Mouse (Mus musculus) midbrain, embryonic 13.5 days (tissue): ENCODE results near the gene Casc1. TPM values are rescaled to one million over a fixed set of nuclear protein-coding genes. Genes with fewer than 3 reads are reported as not detected.

ENCODE experiments used
- ATAC-seq: fragments of 200-750 bp; cut with Nextera tagmentation; 2 replicates; pipeline ENCODE4 v1.8.0; 2017; ENCODE audit warnings: mild to moderate bottlenecking, moderate TSS enrichment, moderate library complexity
- H3K27ac ChIP-seq: fragments of 300-500 bp; sonication (generic); 2 replicates; pipeline ENCODE4 v1.5.1; 2015; ENCODE audit warnings: inconsistent platforms, mild to moderate bottlenecking, moderate library complexity
- H3K27me3 ChIP-seq: fragments of 300-500 bp; sonication (generic); 2 replicates; pipeline ENCODE4 v1.6.1; 2015; ENCODE audit warnings: mild to moderate bottlenecking, inconsistent platforms
- H3K36me3 ChIP-seq: fragments of 300-500 bp; sonication (generic); 2 replicates; pipeline ENCODE4 v1.6.1; 2015; ENCODE audit warnings: mild to moderate bottlenecking, inconsistent platforms
- H3K4me1 ChIP-seq: fragments of 300-500 bp; sonication (generic); replicated peaks from 2 replicates; pipeline ENCODE4 v1.6.1; 2015; ENCODE audit warnings: inconsistent platforms
- H3K4me2 ChIP-seq: fragments of 300-500 bp; sonication (generic); replicated peaks from 2 replicates; pipeline ENCODE4 v1.6.1; 2015; ENCODE audit warnings: moderate library complexity, mild to moderate bottlenecking, inconsistent platforms
- H3K4me3 ChIP-seq: fragments of 300-500 bp; sonication (generic); replicated peaks from 2 replicates; pipeline ENCODE4 v1.5.1; 2015; ENCODE audit warnings: mild to moderate bottlenecking, inconsistent platforms
- H3K9ac ChIP-seq: fragments of 300-500 bp; sonication (generic); replicated peaks from 2 replicates; pipeline ENCODE4 v1.6.1; 2015; ENCODE audit warnings: mild to moderate bottlenecking, inconsistent platforms
- H3K9me3 ChIP-seq: fragments of 300-500 bp; sonication (generic); 2 replicates; pipeline ENCODE4 v1.6.1; 2016; ENCODE audit warnings: mild to moderate bottlenecking, inconsistent platforms
- WGBS: fragments of 180-500 bp; shearing (Covaris S2); methylation state at CpG from one replicate; pipeline ENCODE4 v1.1.7; 2015; 5-methylcytosine and 5-hydroxymethylcytosine counted together
- polyA plus RNA-seq: library from polyadenylated mRNA; unstranded; fragments of >200 nt; fragmentation: Nextera tagmentation; extraction: Ambion mirVana; gene quantifications from 2 replicates; pipeline ENCODE4 v1.2.1, GENCODE M21; 2015

Gene Casc1
- 0.58 and 1.2 TPM in 2 replicates for polyA plus RNA-seq

DNA sequence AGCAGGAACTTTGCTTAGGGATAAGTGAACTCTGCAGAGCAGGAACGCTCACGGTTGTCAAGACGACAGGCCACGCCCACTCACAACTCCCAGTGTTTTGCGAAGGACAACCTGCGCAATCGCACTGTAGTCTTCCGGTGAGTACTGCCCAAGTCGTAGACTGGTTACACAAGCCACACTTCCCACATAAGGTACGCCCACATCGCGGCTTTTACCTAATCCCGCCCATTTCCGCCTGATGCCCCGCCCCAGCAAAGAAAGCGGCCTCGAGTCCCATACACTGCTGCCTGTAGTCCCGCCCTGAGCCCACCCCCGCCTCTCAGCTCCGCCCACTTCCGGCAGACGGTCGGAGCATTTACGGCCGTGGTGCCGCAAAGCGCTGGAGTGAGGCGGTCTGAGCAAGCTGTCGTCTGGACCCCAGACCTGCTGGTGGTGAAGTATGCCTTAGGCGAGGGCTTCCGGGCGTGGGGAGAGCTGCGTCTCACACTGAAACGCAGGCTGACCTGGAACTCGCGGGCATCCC lies at the start of gene Casc1, which contains the start of gene Etfrf1:
Casc1 (minus strand) TSS at position 190 of the 523 bp plus-strand sequence.
Etfrf1 (plus strand) TSS at position 319 of the 523 bp plus-strand sequence.
- Histone ChIP-seq H3K4me3 (peak within 1 kb of the TSS; percentile 63), H3K4me2 (peak within 1 kb of the TSS; percentile 74), H3K4me1 (peaks cover 19% of the 10 kb centered on the region), H3K27ac (peak within 1 kb of the TSS; percentile 95), H3K36me3 (no peaks in the 10 kb centered on the region), H3K9ac (peak within 1 kb of the TSS; percentile 80), H3K27me3 (no peaks in the 10 kb centered on the region), H3K9me3 (no peaks in the 10 kb centered on the region)
- under 1% methylated on average over 36 of the region's 36 CpGs for WGBS
- ATAC-seq: peak; percentile 100

DNA sequence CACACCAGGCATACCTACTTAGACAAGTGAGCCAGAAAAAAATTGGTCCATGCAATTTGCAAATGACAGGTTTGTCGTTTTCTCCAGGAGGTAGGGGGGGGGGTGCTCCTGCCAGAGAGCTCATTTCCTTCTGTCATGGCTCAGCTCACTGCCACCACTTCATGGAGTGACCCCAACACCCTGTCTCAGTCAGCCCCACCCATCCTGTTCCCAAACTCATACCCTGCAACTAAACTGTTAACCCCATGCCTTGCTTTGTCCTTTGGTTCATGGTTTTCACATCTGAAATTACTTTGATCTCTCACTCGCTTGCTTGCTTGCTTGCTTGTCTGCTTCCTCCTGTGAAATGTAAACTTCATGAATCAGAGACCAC lies 45.9 kb upstream of the Casc1 start:
- Histone ChIP-seq H3K4me3 (no peak overlapping the region), H3K4me1 (peaks cover under 1% of the 10 kb centered on the region), H3K9me3 (no peaks in the 10 kb centered on the region), H3K9ac (no peak overlapping the region), H3K27ac (no peak overlapping the region), H3K27me3 (0 out of 2 replicates have a peak, but pooled peaks cover 6% of the 10 kb centered on the region), H3K36me3 (no peaks in the 10 kb centered on the region), H3K4me2 (no peak overlapping the region)
- WGBS: 41% methylated on average over 2 of the region's 2 CpGs
- ATAC-seq: no peak

DNA sequence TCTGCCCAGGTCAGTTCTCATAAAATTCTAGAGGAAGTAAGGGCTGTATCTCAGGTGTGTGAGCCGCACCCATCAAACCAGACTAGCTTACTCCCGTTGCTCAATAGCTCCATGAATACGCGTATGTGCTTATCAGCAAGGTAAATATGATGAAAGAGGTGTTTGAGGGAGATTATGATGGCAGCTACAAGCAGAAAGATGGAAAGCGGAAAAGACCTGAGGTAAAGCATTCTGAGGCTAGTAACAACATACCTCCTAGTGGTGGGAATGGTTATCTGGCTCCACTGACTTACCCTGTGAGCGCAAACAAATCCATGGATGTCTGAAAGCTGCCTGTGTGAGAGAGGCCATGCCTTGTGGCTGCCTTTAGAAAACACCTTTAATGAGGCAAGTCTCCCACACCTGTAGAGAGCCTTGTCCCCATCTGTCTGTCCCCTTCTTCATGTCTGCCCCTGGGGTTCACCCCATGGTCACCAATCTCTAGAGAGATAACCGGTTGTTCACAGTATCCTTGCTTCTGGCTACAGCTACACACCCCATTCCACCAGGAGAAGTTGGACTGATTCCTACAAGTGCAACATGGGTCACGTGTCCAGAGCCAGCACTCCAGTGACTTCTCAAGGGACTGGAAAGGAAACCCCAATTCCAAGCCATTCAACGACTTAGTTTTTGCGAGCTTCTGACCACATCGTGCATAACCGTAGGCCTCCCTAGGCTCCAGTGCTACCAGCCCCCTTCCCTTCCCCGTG lies 45.3 kb upstream of the Casc1 start:
- Histone ChIP-seq H3K27me3 (0 out of 2 replicates have a peak, but pooled peaks cover 6% of the 10 kb centered on the region), H3K27ac (no peak overlapping the region), H3K4me2 (no peak overlapping the region), H3K4me3 (no peak overlapping the region), H3K9me3 (no peaks in the 10 kb centered on the region), H3K4me1 (peaks cover 2% of the 10 kb centered on the region; the same call in 1 of the 2 replicates), H3K36me3 (no peaks in the 10 kb centered on the region), H3K9ac (no peak overlapping the region)
- ATAC-seq: no peak
- WGBS: 85% methylated on average over 13 of the region's 13 CpGs

DNA sequence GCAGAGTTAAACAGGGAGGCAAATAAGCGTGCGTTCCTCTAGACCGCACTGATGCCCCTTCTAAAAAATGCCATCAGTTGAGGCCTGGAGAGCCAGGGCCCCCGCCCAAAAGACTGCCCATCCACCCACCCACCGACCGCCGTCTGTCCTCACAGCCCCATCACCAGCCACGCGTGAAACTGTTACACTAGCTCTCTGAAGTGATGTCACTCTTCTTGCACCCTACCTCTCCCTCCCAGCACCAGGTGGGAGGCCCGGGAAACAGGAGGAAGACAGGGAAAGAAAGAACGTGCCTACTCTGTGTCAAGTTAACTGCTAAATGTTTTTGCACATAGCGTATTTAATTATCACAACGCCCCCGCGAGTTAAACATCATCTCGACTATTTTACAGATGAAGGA lies 40.0 kb upstream of the Casc1 start:
- 12% methylated on average over 16 of the region's 16 CpGs for WGBS
- H3K27ac ChIP-seq: peak overlapping the region; percentile 90
- ATAC-seq: peak; percentile 30
- 0 out of 2 replicates have a peak, but pooled peaks cover 6% of the 10 kb centered on the region for H3K27me3 ChIP-seq
- H3K4me1 ChIP-seq: peaks cover 27% of the 10 kb centered on the region
- H3K9me3 ChIP-seq: no peaks in the 10 kb centered on the region
- H3K4me3 ChIP-seq: peak overlapping the region; percentile 90
- peak overlapping the region; percentile 67 for H3K4me2 ChIP-seq
- no peaks in the 10 kb centered on the region for H3K36me3 ChIP-seq
- H3K9ac ChIP-seq: peak overlapping the region; percentile 94

DNA sequence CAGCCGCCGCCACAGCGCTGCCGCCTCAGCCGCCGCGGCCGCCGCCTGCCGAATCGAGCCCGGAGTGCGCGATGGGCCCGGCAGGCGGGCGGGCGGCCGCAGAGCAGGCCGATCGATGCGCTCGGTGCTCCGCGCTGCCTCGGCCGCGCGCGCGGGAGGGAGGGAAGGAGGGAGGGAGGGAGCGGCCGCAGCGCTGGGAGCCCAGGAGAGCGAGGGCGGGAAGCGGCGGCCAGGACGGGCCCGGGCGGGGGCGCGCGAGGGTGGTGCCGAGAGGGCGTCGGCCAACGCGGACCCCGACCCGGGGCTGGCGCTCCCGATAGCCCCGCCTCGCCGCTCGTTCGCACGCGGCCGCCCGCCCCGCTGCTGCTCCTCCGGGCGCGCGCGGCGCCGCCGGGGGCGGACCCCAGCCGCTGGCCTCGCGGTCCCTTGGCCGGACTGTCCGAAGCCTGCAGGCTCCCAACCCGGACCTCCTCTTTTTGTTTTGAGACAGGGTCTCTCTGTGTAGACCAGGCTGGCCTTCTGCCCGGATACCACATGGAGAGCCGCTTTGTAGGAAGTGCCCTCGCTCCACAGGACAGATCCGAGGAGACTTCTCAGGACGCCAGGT lies 39.5 kb upstream of the Casc1 start, which contains the start of gene Kras:
Kras (minus strand) TSS at position 55 of the 607 bp plus-strand sequence.
- H3K4me2 ChIP-seq: peak within 1 kb of the TSS; percentile 67
- peak within 1 kb of the TSS; percentile 90 for H3K27ac ChIP-seq
- ATAC-seq: peak; percentile 94
- peak within 1 kb of the TSS; percentile 94 for H3K9ac ChIP-seq
- no peaks in the 10 kb centered on the region for H3K9me3 ChIP-seq
- WGBS: under 1% methylated on average over 33 of the region's 83 CpGs
- H3K27me3 ChIP-seq: 0 out of 2 replicates have a peak, but pooled peaks cover 6% of the 10 kb centered on the region
- H3K4me1 ChIP-seq: peaks cover 27% of the 10 kb centered on the region
- H3K4me3 ChIP-seq: peak within 1 kb of the TSS; percentile 90
- peaks cover 4% of the 10 kb centered on the region; the same call in 1 of the 2 replicates for H3K36me3 ChIP-seq

DNA sequence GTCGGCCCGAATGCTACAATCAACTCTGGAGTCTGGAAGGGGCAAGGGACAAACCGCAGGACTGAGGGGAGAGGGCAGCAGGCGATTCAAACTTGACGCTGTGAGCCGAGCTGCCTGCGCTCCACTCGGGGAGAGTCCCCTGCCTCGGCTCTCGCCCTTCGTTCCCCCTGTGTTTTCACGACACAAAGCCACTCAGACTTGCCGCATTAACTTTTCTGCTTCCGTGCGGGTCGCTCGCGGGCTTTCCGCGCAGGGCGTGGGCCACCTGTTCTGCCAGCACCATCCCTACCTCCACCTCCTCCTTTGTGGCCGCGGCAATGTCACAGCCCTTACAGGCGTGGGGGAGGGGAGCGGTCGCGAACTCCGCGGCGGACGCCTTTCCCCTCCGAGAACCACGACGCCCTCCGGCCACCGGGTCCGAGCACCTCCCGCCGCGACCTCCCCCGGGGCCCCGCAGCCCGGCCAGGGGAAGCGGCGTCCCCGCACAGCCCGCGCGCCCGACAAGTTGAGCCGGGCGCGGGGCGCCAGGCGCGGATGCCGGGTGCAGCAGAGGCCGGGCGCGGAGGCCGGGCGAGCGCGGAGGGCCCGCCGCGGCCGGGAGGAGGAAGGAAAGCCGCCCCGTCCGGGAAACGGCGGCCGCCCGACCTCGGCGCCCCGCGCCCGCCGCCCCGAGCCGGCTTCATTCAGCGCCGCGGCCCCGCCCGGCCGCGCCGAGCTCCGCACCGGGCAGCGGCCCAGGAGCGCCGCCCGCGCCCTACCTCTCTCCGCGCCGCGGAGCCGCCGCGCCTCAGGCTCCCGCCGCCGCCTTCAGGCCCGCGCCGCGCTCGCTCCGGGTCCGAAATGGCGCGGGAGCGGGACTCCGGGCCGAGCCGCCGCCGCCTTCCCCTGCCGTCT lies 38.7 kb upstream of the Casc1 start:
- Histone ChIP-seq H3K4me1 (peaks cover 27% of the 10 kb centered on the region), H3K4me2 (peak overlapping the region; percentile 67), H3K36me3 (peaks cover 7% of the 10 kb centered on the region), H3K4me3 (peak overlapping the region; percentile 90), H3K9me3 (no peaks in the 10 kb centered on the region), H3K27me3 (0 out of 2 replicates have a peak, but pooled peaks cover 6% of the 10 kb centered on the region), H3K9ac (peak overlapping the region; percentile 94), H3K27ac (peak overlapping the region; percentile 90)
- ATAC-seq: peak; percentile 74
- 0% methylated on average over 98 of the region's 124 CpGs for WGBS

DNA sequence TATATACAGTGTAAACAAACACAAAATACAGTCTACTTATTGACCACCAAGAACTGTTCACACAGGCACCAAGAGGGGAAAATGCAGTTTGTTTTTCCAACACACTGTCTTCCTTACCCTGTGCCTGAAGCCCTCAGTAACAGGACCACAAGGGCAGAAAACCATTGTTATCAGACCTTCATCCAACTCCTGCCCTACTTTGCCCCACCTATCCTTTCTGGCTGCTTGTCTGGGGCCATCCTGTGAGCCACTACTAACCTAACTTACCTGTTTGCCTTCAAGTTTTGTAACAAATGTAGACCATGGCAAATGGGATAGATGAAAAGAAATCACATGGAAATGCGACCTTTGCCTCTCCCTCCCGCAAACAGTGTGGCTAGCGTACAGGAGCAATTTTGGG lies 37.1 kb upstream of the Casc1 start:
- Histone ChIP-seq H3K36me3 (peaks cover 12% of the 10 kb centered on the region), H3K4me2 (peak overlapping the region; percentile 47), H3K4me3 (peak overlapping the region; percentile 17), H3K27me3 (0 out of 2 replicates have a peak, but pooled peaks cover 2% of the 10 kb centered on the region), H3K27ac (no peak overlapping the region), H3K4me1 (peaks cover 27% of the 10 kb centered on the region), H3K9ac (peak overlapping the region; percentile 29), H3K9me3 (no peaks in the 10 kb centered on the region)
- ATAC-seq: no peak
- 53% methylated on average over 3 of the region's 3 CpGs for WGBS

DNA sequence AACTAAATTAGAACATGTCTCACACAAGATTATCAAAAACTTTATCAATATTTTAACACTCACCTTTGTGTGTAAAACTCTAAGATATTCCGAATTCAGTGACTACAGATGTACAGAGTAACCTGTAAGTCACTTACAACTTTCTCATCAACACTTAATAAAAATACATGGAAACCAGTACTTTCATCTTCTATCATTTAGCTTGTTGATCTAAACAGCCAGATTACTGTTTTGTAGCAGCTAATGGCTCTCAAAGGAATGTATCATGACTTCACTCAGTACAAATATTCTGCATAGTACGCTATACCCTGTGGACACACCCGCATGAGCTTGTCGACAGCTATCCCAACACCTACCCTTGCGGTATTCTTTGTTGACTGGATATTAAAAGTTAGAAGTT lies 36.0 kb upstream of the Casc1 start:
- Histone ChIP-seq H3K9me3 (no peaks in the 10 kb centered on the region), H3K27ac (no peak overlapping the region), H3K4me2 (no peak overlapping the region), H3K4me1 (peaks cover 27% of the 10 kb centered on the region), H3K9ac (no peak overlapping the region), H3K36me3 (peaks cover 12% of the 10 kb centered on the region), H3K27me3 (no peaks in the 10 kb centered on the region), H3K4me3 (no peak overlapping the region)
- WGBS: 95% methylated on average over 5 of the region's 5 CpGs
- ATAC-seq: no peak

DNA sequence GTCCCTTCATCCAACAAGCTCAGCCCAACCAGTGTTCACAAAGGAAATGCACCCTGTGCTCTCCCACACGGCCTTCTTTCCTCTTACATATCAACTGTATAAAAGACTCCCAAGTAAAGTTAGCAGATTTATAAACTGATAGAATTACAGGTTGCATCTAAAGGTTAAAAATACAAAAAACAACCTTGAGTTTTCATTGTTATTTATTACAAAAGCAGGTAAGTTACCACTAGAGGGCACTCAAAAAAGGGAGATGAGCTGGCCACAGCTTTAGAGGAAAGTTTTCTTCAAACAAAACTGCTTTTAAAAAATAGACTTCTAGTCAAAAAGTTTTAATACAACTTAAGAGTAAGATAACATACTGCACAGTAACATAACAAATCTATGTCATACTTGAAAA lies 31.7 kb upstream of the Casc1 start:
- 40% methylated on average over 1 of the region's 1 CpGs for WGBS
- no peaks in the 10 kb centered on the region for H3K27me3 ChIP-seq
- ATAC-seq: no peak
- peaks cover 21% of the 10 kb centered on the region for H3K36me3 ChIP-seq
- no peak overlapping the region for H3K9ac ChIP-seq
- no peaks in the 10 kb centered on the region for H3K9me3 ChIP-seq
- no peak overlapping the region for H3K4me2 ChIP-seq
- H3K4me1 ChIP-seq: peaks cover 6% of the 10 kb centered on the region
- no peak overlapping the region for H3K4me3 ChIP-seq
- H3K27ac ChIP-seq: no peak overlapping the region

DNA sequence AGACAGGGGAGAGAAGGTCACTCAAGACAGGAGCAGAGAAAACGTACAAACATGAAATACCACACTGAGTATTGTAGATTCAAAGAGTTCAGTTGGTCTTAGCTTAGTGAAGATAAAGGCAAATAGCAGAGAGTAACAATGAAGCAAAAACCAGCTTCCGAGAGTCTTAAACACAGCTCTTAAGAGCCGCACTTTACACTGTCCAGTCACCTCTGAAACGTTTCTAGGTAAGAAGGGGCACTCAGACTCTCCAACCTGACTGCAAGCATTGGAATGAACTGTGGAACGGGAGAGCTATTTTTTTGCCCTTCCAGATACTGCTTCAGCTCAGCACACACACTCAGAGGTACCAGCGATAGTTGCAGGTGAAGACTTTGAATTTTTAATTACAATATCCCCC lies 29.5 kb upstream of the Casc1 start:
- Histone ChIP-seq H3K4me2 (no peak overlapping the region), H3K9me3 (no peaks in the 10 kb centered on the region), H3K36me3 (peaks cover 17% of the 10 kb centered on the region), H3K4me3 (no peak overlapping the region), H3K27ac (no peak overlapping the region), H3K4me1 (no peaks in the 10 kb centered on the region), H3K9ac (no peak overlapping the region), H3K27me3 (no peaks in the 10 kb centered on the region)
- WGBS: 89% methylated on average over 6 of the region's 6 CpGs
- ATAC-seq: no peak

DNA sequence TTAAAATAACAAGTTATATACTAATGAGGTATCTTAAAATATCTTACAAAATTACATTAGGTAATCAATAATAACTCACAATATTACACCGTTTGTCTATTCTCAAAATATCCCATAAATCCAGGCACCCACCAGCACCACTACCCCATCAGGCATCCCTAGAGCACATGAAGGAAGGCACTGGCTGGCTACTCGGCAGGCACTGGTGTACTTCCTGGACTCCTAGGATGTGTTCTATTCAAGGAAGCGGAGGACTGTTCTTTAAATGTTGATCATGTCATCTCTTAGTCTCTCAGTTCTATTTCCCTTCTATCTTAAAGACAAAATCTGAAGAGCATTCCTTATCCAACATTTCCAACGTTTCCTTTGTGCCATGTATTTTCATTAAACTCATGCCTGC lies 26.3 kb upstream of the Casc1 start:
- no peak overlapping the region for H3K4me3 ChIP-seq
- H3K4me1 ChIP-seq: no peaks in the 10 kb centered on the region
- H3K27me3 ChIP-seq: no peaks in the 10 kb centered on the region
- H3K27ac ChIP-seq: no peak overlapping the region
- no peaks in the 10 kb centered on the region for H3K9me3 ChIP-seq
- WGBS: 79% methylated on average over 4 of the region's 4 CpGs
- ATAC-seq: no peak
- no peak overlapping the region for H3K9ac ChIP-seq
- peaks cover 13% of the 10 kb centered on the region for H3K36me3 ChIP-seq
- no peak overlapping the region for H3K4me2 ChIP-seq
